Mouse (Mus musculus) limb, embryonic 12.5 days (tissue): ENCODE results near the gene Inpp4a. TPM values are rescaled to one million over a fixed set of nuclear protein-coding genes. Genes with fewer than 3 reads are reported as not detected.

Source experiments
- ATAC-seq: fragments of 200-750 bp; cut with Nextera tagmentation; 2 replicates; pipeline ENCODE4 v1.8.0; 2017; ENCODE audit warnings: low read depth, moderate TSS enrichment; ENCODE audit not compliant: insufficient number of reproducible peaks, insufficient read depth, low FRiP score, low TSS enrichment
- H3K27ac ChIP-seq: fragments of 300-500 bp; sonication (generic); 2 replicates; pipeline ENCODE4 v1.5.1; 2016; ENCODE audit warnings: mild to moderate bottlenecking, moderate library complexity
- H3K27me3 ChIP-seq: fragments of 300-500 bp; sonication (generic); 2 replicates; pipeline ENCODE4 v1.6.1; 2016; ENCODE audit warnings: mild to moderate bottlenecking, moderate library complexity
- H3K36me3 ChIP-seq: fragments of 300-500 bp; sonication (generic); 2 replicates; pipeline ENCODE4 v1.6.1; 2016; ENCODE audit warnings: mild to moderate bottlenecking, moderate library complexity
- H3K4me1 ChIP-seq: fragments of 300-500 bp; sonication (generic); replicated peaks from 2 replicates; pipeline ENCODE4 v1.6.1; 2016
- H3K4me2 ChIP-seq: fragments of 300-500 bp; sonication (generic); 2 replicates; pipeline ENCODE4 v1.6.1; 2016; ENCODE audit warnings: mild to moderate bottlenecking, moderate library complexity
- H3K4me3 ChIP-seq: fragments of 300-500 bp; sonication (generic); replicated peaks from 2 replicates; pipeline ENCODE4 v1.5.1; 2016; ENCODE audit warnings: mild to moderate bottlenecking
- H3K9ac ChIP-seq: fragments of 300-500 bp; sonication (generic); replicated peaks from 2 replicates; pipeline ENCODE4 v1.6.1; 2016; ENCODE audit warnings: mild to moderate bottlenecking, moderate library complexity
- H3K9me3 ChIP-seq: fragments of 300-500 bp; sonication (generic); 2 replicates; pipeline ENCODE4 v1.6.1; 2016; ENCODE audit warnings: mild to moderate bottlenecking, moderate library complexity
- WGBS: fragments of 180-500 bp; shearing (Covaris S2); methylation state at CpG from one replicate; pipeline ENCODE4 v1.1.7; 2016; 5-methylcytosine and 5-hydroxymethylcytosine counted together
- polyA plus RNA-seq: library from polyadenylated mRNA; unstranded; fragments of >200 nt; fragmentation: Nextera tagmentation; extraction: Ambion mirVana; gene quantifications from 2 replicates; pipeline ENCODE4 v1.2.1, GENCODE M21; 2016

The Inpp4a gene
- polyA plus RNA-seq, 1 experiment from 2014 or later: 18.6 TPM

GRCm38 (mm10) chr1:37302801-37303200 lies 3.1 kb downstream of the Inpp4a start:
- ATAC-seq: no peak
- 68% methylated on average over 3 of the region's 3 CpGs for WGBS
- no peaks in the 10 kb centered on the region for H3K9me3 ChIP-seq
- H3K36me3 ChIP-seq: no peaks in the 10 kb centered on the region
- H3K9ac ChIP-seq: no peak overlapping the region
- peaks cover 10% of the 10 kb centered on the region for H3K4me1 ChIP-seq
- no peaks in the 10 kb centered on the region for H3K27me3 ChIP-seq
- no peak overlapping the region for H3K4me2 ChIP-seq
- H3K27ac ChIP-seq: no peak overlapping the region
- H3K4me3 ChIP-seq: no peak overlapping the region

- Histone ChIP-seq H3K4me3 (no peak overlapping the region), H3K4me1 (peaks cover 6% of the 10 kb centered on the region), H3K4me2 (no peak overlapping the region), H3K9ac (no peak overlapping the region), H3K27me3 (no peaks in the 10 kb centered on the region), H3K9me3 (0 out of 2 replicates have a peak, but pooled peaks cover 8% of the 10 kb centered on the region), H3K27ac (no peak overlapping the region), H3K36me3 (no peaks in the 10 kb centered on the region)
- 68% methylated on average over 9 of the region's 9 CpGs for WGBS
- no peak for ATAC-seq
Measured at GRCm38 (mm10) chr1:37305691-37306287, 6.1 kb downstream of the Inpp4a start.

- H3K9me3 ChIP-seq: 0 out of 2 replicates have a peak, but pooled peaks cover 11% of the 10 kb centered on the region
- H3K4me2 ChIP-seq: no peak overlapping the region
- H3K27ac ChIP-seq: no peak overlapping the region
- no peak overlapping the region for H3K9ac ChIP-seq
- 89% methylated on average over 2 of the region's 2 CpGs for WGBS
- H3K36me3 ChIP-seq: no peaks in the 10 kb centered on the region
- no peaks in the 10 kb centered on the region for H3K27me3 ChIP-seq
- no peak for ATAC-seq
- no peak overlapping the region for H3K4me3 ChIP-seq
- H3K4me1 ChIP-seq: no peaks in the 10 kb centered on the region; the same call in 1 of the 2 replicates
Measured at GRCm38 (mm10) chr1:37307586-37307985, 7.9 kb downstream of the Inpp4a start.

- 0 out of 2 replicates have a peak, but pooled peaks cover 11% of the 10 kb centered on the region for H3K9me3 ChIP-seq
- H3K36me3 ChIP-seq: no peaks in the 10 kb centered on the region
- no peak for ATAC-seq
- WGBS: 85% methylated on average over 8 of the region's 8 CpGs
- H3K4me1 ChIP-seq: no peaks in the 10 kb centered on the region; the same call in 1 of the 2 replicates
- no peaks in the 10 kb centered on the region for H3K27me3 ChIP-seq
- H3K4me2 ChIP-seq: no peak overlapping the region
- no peak overlapping the region for H3K9ac ChIP-seq
- no peak overlapping the region for H3K4me3 ChIP-seq
- H3K27ac ChIP-seq: no peak overlapping the region
Measured at GRCm38 (mm10) chr1:37308021-37308742, 8.5 kb downstream of the Inpp4a start.

DNA sequence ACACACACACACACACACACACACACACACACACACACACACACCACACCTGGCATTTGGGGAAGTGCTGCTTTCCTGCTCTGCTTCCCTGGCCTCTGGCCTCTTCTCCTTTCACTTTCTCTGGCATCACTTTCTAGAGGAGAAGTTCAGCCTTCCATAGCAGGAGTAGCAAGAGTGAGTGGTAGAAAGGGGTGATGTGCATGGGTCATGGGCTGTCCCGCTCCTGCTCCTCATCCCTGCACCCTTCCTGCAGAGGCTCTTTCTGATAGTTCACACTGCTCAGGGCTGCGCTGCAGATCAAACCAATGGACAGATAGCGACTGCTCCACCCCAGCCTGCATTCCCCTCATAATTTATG lies 9.1 kb downstream of the Inpp4a start:
- H3K9me3 ChIP-seq: 0 out of 2 replicates have a peak, but pooled peaks cover 11% of the 10 kb centered on the region
- H3K27me3 ChIP-seq: no peaks in the 10 kb centered on the region
- no peak overlapping the region for H3K4me3 ChIP-seq
- H3K36me3 ChIP-seq: no peaks in the 10 kb centered on the region
- H3K27ac ChIP-seq: no peak overlapping the region
- WGBS: 67% methylated on average over 3 of the region's 3 CpGs
- no peaks in the 10 kb centered on the region; the same call in 1 of the 2 replicates for H3K4me1 ChIP-seq
- H3K9ac ChIP-seq: no peak overlapping the region
- no peak overlapping the region for H3K4me2 ChIP-seq
- ATAC-seq: no peak

DNA sequence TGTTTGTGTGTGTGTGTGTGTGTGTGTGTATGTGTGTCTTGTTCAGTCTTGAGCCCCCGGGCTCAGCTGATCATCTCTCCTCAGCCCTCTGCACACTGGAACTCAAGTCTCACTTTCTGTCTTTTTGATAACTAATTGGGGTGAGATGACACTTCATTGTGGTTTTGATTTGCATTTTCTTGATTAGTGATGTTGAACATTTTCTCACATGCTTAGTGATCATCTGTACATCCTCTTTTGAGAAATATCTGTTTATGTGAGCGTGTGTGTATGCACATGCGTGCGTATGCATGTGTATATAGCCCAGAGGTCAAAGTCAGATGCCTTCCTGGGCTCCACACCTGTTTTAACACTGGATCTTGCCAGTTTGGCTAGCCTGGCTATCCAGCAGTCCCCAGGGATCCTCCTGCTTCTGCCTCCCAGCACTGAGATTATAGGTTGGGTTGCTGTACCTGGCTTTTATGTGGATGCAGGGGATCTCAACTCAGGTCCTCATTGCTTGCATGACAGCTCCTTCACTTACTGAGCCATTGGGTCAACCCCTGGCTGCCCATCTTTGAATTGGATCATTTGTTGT lies 10.4 kb downstream of the Inpp4a start:
- WGBS: 94% methylated on average over 4 of the region's 4 CpGs
- Histone ChIP-seq H3K9ac (no peak overlapping the region), H3K27ac (no peak overlapping the region), H3K4me3 (no peak overlapping the region), H3K27me3 (no peaks in the 10 kb centered on the region), H3K4me1 (peaks cover 3% of the 10 kb centered on the region; the same call in 1 of the 2 replicates), H3K36me3 (no peaks in the 10 kb centered on the region), H3K4me2 (no peak overlapping the region), H3K9me3 (0 out of 2 replicates have a peak, but pooled peaks cover 11% of the 10 kb centered on the region)
- no peak for ATAC-seq

DNA sequence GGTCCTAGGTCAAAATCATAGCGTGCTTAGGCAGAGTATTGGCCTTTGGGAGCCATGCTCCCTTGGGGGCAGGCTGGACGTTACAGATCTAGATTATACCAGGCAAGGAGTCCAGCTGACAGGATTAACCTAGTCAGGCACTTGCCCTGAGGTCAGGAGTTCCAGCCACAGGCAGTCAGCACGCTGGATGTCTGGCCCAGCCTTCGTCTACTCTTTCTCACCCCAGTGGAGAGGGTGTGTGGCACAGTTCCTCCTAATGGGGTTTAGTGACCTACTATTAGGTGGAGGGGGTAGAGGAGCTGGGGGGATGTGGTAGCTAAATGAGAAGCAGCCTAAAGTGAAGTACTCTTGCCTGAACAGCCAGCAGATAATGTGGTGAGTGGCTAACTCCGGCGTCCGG lies 14.7 kb downstream of the Inpp4a start:
- no peak for ATAC-seq
- no peak overlapping the region for H3K4me3 ChIP-seq

DNA sequence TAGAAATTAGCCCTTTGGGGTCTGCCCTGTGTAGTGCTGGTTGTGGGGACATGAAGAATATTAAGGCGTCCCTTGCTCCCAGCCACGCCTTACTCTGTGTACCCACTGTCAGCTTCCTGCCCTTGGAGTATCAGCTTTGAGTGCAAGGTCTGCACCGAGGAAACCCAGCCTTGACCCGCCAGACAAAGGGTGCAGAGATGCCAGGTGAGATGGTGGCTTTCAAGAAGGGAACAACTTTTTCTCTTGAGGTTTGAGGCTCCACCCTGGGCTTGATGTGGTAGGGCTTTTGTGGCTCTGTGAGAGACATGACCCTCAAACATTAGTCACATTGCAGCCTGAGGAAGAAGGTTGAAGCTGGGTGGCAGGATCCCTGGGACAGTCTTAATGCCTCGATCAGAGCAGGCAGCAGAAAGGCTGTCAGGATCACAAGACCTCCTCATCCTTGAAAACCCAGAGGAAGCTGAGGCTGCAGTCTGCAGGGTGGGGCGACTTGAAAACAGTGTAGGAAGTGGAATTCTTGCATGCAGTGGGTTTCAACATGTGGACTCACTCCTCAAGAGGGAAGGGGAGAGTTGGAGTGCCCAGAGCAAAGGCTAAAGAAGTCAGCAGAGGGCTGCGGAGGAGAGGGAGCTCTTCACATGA lies 18.1 kb downstream of the Inpp4a start:
- Histone ChIP-seq H3K27me3 (no peaks in the 10 kb centered on the region), H3K9me3 (no peaks in the 10 kb centered on the region), H3K27ac (no peak overlapping the region), H3K36me3 (no peaks in the 10 kb centered on the region), H3K4me3 (no peak overlapping the region), H3K4me2 (no peak overlapping the region), H3K9ac (no peak overlapping the region), H3K4me1 (0 out of 2 replicates have a peak, but pooled peaks cover 3% of the 10 kb centered on the region)
- ATAC-seq: no peak
- WGBS: 84% methylated on average over 7 of the region's 7 CpGs

More for the DNA sequence above, 14.7 kb downstream of the Inpp4a start:
- H3K27me3 ChIP-seq: no peaks in the 10 kb centered on the region
- H3K27ac ChIP-seq: no peak overlapping the region
- H3K9me3 ChIP-seq: 0 out of 2 replicates have a peak, but pooled peaks cover 11% of the 10 kb centered on the region
- no peak overlapping the region for H3K9ac ChIP-seq
- peaks cover 3% of the 10 kb centered on the region; the same call in 1 of the 2 replicates for H3K4me1 ChIP-seq
- no peaks in the 10 kb centered on the region for H3K36me3 ChIP-seq
- WGBS: 40% methylated on average over 7 of the region's 7 CpGs
- H3K4me2 ChIP-seq: no peak overlapping the region

GRCm38 (mm10) chr1:37318558-37318957 lies 18.9 kb downstream of the Inpp4a start:
- Histone ChIP-seq H3K4me3 (no peak overlapping the region), H3K4me2 (no peak overlapping the region), H3K9me3 (no peaks in the 10 kb centered on the region), H3K9ac (no peak overlapping the region), H3K36me3 (no peaks in the 10 kb centered on the region), H3K4me1 (0 out of 2 replicates have a peak, but pooled peaks cover 3% of the 10 kb centered on the region), H3K27me3 (no peaks in the 10 kb centered on the region), H3K27ac (no peak overlapping the region)
- ATAC-seq: no peak
- WGBS: 89% methylated on average over 2 of the region's 2 CpGs

DNA sequence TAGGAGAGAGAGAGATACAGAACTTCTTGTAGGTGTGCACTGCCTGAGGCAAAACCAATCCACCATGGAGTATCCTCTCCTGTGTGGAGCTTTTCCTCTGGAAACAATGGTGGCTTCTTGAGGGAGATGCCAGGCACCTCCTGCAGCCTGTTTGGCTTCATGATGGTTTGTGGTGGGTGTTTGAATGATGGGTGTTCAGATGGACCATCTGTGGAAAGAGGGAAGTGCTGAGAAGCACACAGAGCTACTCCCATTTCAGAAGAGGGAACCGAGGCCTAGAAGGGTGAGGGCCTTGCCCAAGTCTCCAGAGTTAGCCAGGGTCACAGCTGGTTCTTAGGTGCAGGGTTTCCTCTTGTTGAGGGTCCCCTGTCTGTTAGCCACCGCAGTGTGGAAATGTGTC lies 23.0 kb downstream of the Inpp4a start:
- no peak for ATAC-seq
- 100% methylated on average over 2 of the region's 2 CpGs for WGBS

DNA sequence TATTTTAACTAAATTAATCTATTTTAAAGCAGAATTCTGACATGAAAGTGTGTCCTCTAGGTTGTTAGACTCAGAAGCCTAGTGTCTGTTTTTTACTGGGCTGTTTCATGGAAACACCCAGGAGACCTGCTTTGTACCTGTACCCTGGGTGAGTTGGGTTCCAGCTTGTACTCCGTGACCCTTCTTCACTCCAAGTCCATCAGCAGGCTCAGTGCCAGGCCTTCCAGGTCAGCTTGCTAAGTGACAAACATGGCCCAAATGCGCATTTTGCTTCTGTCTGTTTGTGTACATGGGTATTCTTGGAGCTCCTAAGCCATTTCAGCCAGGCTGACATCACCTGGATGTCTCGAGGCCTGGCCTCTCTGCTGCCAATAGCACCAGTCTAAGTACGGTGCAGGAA lies 23.5 kb downstream of the Inpp4a start:
- WGBS: 85% methylated on average over 4 of the region's 4 CpGs
- Histone ChIP-seq H3K4me3 (no peak overlapping the region), H3K27me3 (no peaks in the 10 kb centered on the region), H3K36me3 (no peaks in the 10 kb centered on the region), H3K27ac (no peak overlapping the region), H3K9ac (no peak overlapping the region), H3K4me1 (peaks cover 8% of the 10 kb centered on the region), H3K4me2 (no peak overlapping the region), H3K9me3 (no peaks in the 10 kb centered on the region)
- no peak for ATAC-seq

More for the DNA sequence above, 23.0 kb downstream of the Inpp4a start:
- H3K36me3 ChIP-seq: no peaks in the 10 kb centered on the region
- H3K4me2 ChIP-seq: no peak overlapping the region
- no peak overlapping the region for H3K27ac ChIP-seq
- no peaks in the 10 kb centered on the region for H3K9me3 ChIP-seq
- no peaks in the 10 kb centered on the region for H3K27me3 ChIP-seq
- peaks cover 8% of the 10 kb centered on the region for H3K4me1 ChIP-seq
- no peak overlapping the region for H3K4me3 ChIP-seq
- no peak overlapping the region for H3K9ac ChIP-seq
